Mouse (Mus musculus): Measurements from ENCODE around the gene Gng12. TPM values are rescaled to one million over a fixed set of nuclear protein-coding genes. Genes with fewer than 3 reads are reported as not detected.
"Not testable (repeated sequence)": the region's sequence is repeated elsewhere in the genome, so short reads cannot be mapped to it uniquely, and the experiment has no call there.

The Gng12 gene
- total and polyA plus RNA-seq, 2 experiments from 2014 or later, result 43.3 to 60.1 TPM

DNA sequence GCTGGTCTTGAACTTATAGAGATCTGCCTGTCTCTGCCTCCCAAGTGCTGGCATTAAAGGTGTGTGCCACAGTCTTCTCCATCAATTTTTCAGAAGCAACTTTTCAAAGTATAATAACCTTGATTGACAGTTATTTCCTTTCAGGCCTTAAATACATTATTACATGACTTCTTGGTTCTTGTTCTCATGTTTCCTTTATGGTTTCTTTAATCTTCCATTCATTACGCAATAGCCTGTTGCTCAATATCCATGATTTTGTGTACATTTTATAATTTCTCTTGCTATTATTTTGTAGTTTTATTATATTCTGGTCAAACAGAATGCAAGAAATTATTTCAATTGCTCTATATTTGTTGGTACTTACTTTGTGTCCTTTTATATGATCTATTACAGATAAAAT, 29.9 kb upstream of the Gng12 start:
- TF ChIP-seq CTCF (IDR thresholded peaks at IDR 0.05), result no peak
- Histone ChIP-seq H3K9me3 (ENCODE audit: low read length) (no peaks in the 10 kb centered on the region), H3K4me1 (ENCODE audit: insufficient read depth, low read length) (no peaks in the 10 kb centered on the region), H3K9ac (replicated peaks; ENCODE audit: low read length, poor library complexity, severe bottlenecking) (no peak overlapping the region), H3K4me3 (ENCODE audit: low read depth, low read length) (no peak overlapping the region), H3K27ac (ENCODE audit: low read depth, low read length) (no peak overlapping the region), H3K36me3 (ENCODE audit: insufficient read depth, low read length) (no peaks in the 10 kb centered on the region), H3K4me2 (ENCODE audit: low read depth, low read length, poor library complexity, severe bottlenecking) (no peak overlapping the region), H3K27me3 (ENCODE audit: insufficient read depth, low read length) (no peaks in the 10 kb centered on the region)
- ATAC-seq (ENCODE audit: low FRiP score), result no peak
- no peak for DNase-seq (ENCODE audit: low spot score)
- 100% methylated on average over 1 of the region's 1 CpGs for WGBS

DNA sequence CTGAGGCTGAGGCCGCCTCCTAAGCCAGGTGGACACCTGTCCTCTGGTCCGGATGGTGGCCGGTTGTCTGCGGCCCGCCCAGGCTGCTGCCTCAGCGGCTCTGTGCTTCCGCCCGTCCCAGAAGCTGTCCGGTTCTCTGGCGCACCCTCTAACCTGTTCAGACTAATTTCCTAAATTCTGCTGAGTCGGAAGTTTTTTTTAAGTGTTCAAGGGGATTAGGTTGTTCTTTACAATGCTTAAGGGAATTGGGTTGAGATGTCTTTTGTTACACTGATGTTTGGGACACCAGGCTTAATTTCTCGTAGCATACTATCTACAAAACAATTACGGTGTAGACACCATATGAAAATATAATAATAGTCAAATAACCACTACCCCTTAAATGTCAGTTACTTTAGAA, 19.1 kb upstream of the Gng12 start:
- not testable (repeated sequence) for H3K27ac ChIP-seq (ENCODE audit: low read depth, low read length); DNase-seq (ENCODE audit: low spot score); H3K27me3 ChIP-seq (ENCODE audit: insufficient read depth, low read length); H3K36me3 ChIP-seq (ENCODE audit: insufficient read depth, low read length); H3K9ac ChIP-seq (replicated peaks; ENCODE audit: low read length, poor library complexity, severe bottlenecking); ATAC-seq (ENCODE audit: low FRiP score); H3K4me3 ChIP-seq (ENCODE audit: low read depth, low read length); H3K4me1 ChIP-seq (ENCODE audit: insufficient read depth, low read length); H3K4me2 ChIP-seq (ENCODE audit: low read depth, low read length, poor library complexity, severe bottlenecking); H3K9me3 ChIP-seq (ENCODE audit: low read length)
- WGBS, result 91% methylated on average over 10 of the region's 13 CpGs

DNA sequence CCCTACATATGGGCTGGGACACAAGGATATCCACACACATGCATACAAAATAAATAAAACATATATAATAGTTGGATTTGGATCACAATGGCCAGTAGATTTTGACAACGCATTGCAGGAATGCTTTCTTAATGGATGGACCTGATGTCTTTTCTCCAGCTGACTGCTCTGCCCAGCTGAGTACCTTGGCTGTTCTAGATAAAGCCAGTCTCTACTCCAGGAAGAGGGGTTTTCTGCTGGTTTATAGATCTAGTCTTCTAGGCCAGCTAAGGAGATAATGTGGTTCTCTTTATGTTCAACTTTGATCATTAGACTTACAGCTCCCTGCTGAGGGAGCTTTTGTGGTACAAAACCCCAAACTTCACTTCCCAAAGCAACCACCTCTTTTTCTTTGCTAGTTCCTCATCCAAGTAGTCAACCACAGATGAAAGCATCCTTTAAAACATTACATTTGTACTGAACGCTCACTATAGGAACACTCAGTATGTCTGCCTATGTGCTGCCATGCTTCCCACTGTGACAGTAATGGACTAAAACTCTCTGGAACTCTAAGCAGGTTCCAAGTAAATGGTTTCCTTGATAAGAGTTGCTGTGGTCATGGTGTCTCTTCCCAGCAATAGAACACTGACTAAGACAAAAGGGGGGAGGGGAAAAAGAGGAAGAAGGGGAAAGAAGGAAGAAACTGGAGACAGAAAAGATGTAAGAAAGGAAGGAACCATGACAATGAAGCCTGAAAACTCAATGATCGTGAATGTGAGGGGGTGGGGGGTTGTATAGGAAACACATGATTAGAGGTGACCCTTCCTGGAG, 5.6 kb upstream of the Gng12 start:
- no peaks in the 10 kb centered on the region for H3K4me1 ChIP-seq (ENCODE audit: insufficient read depth, low read length)
- no peak overlapping the region for H3K4me3 ChIP-seq (ENCODE audit: low read depth, low read length)
- no peak for TF ChIP-seq CTCF (IDR thresholded peaks at IDR 0.05)
- no peak for ATAC-seq (ENCODE audit: low FRiP score)
- no peak overlapping the region for H3K27ac ChIP-seq (ENCODE audit: low read depth, low read length)
- WGBS, result 88% methylated on average over 3 of the region's 3 CpGs
- no peaks in the 10 kb centered on the region for H3K9me3 ChIP-seq (ENCODE audit: low read length)
- H3K9ac ChIP-seq (replicated peaks; ENCODE audit: low read length, poor library complexity, severe bottlenecking), result no peak overlapping the region
- DNase-seq (ENCODE audit: low spot score), result no peak
- H3K4me2 ChIP-seq (ENCODE audit: low read depth, low read length, poor library complexity, severe bottlenecking), result no peak overlapping the region
- no peaks in the 10 kb centered on the region for H3K27me3 ChIP-seq (ENCODE audit: insufficient read depth, low read length)
- no peaks in the 10 kb centered on the region for H3K36me3 ChIP-seq (ENCODE audit: insufficient read depth, low read length)

DNA sequence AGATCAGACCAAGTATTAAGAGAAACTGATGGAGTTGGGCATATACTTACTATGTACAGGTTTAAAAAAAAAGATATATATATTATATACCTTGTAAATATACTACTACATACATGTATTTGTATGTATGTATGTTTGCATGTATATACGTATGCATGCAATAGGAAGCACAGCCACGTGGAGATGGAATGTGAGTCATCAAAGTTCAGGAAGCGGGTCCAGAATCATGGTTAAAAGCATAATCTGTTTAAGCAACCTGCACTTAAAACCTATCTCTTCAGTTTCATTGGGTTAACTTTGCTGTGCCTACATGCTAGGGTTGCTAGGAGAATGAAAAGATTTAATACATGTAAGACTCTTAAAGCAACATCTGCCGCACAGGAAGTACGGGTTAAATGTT, 2.2 kb upstream of the Gng12 start:
- Histone ChIP-seq H3K4me3 (ENCODE audit: low read depth, low read length) (no peak overlapping the region), H3K4me2 (ENCODE audit: low read depth, low read length, poor library complexity, severe bottlenecking) (no peak overlapping the region), H3K4me1 (ENCODE audit: insufficient read depth, low read length) (no peaks in the 10 kb centered on the region; the same call in 1 of the 2 replicates), H3K36me3 (ENCODE audit: insufficient read depth, low read length) (no peaks in the 10 kb centered on the region), H3K27ac (ENCODE audit: low read depth, low read length) (no peak overlapping the region), H3K9ac (replicated peaks; ENCODE audit: low read length, poor library complexity, severe bottlenecking) (no peak overlapping the region), H3K27me3 (ENCODE audit: insufficient read depth, low read length) (no peaks in the 10 kb centered on the region), H3K9me3 (ENCODE audit: low read length) (no peaks in the 10 kb centered on the region)
- TF ChIP-seq CTCF (IDR thresholded peaks at IDR 0.05), result no peak
- ATAC-seq (ENCODE audit: low FRiP score) (no peak), DNase-seq (ENCODE audit: low spot score) (no peak)
- 88% methylated on average over 5 of the region's 5 CpGs for WGBS

DNA sequence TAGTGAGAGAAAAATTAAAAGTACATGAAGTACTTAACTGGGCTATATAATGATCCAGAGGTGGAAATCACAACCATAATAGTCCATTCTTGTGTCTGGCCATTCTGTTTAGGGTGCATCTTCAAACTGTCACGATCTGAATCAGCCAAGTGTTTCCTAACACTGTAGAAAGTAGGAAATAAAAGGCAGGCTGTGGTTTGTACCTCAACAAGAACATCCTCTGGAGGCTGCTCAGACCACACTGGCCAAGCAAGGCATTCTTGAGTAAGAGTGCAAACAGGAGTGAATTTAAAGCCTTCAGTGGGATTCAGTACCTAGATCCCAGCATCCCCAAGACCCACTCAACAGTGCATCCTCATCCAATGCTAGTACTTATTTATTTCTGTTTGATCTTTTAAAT, 1.2 kb upstream of the Gng12 start:
- no peak overlapping the region for H3K9ac ChIP-seq (replicated peaks; ENCODE audit: low read length, poor library complexity, severe bottlenecking)
- H3K27ac ChIP-seq (ENCODE audit: low read depth, low read length), result no peak overlapping the region
- no peaks in the 10 kb centered on the region for H3K27me3 ChIP-seq (ENCODE audit: insufficient read depth, low read length)
- no peak for ATAC-seq (ENCODE audit: low FRiP score)
- H3K4me2 ChIP-seq (ENCODE audit: low read depth, low read length, poor library complexity, severe bottlenecking), result no peak overlapping the region
- 66% methylated on average over 1 of the region's 1 CpGs for WGBS
- no peak for DNase-seq (ENCODE audit: low spot score)
- no peaks in the 10 kb centered on the region; the same call in 1 of the 2 replicates for H3K4me1 ChIP-seq (ENCODE audit: insufficient read depth, low read length)
- H3K4me3 ChIP-seq (ENCODE audit: low read depth, low read length), result no peak overlapping the region
- TF ChIP-seq CTCF (IDR thresholded peaks at IDR 0.05), result no peak
- H3K9me3 ChIP-seq (ENCODE audit: low read length), result no peaks in the 10 kb centered on the region
- H3K36me3 ChIP-seq (ENCODE audit: insufficient read depth, low read length), result no peaks in the 10 kb centered on the region

DNA sequence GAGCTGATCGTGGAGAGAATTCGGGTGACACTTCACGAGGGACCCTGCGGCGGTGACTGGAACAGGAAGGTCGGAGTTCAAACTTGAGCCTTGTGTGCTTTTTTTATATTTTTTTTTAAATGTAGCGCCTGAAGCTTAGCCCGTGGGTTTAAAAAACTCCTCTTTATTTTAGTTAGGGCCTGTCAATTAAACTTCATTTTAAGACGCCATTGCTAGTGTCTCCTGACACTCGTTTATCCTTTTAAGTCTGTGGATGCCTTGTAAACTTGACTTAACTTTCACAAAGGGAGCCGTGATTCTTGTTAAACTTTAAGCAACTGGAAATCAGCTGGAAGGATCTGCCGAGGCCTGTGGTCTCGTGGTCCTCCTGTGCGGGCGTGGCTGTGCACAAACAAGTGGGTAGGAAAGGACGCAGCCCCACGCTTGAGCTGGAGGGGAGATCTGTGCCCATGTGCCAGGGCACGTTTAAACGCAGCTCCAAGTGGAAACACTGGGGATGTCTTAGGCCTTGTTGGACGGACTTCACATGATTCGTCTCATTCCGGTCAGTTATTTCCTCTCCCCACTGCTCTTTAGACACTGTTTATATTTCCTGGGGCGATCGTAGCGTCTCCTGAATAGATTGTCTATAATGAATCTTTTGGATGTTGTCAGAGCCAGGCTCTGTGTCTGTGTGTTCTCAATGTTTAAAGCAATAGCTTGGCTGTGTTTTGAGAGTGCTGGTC, 886 bp downstream of the Gng12 start:
- TF ChIP-seq CTCF (IDR thresholded peaks at IDR 0.05), result no peak
- no peaks in the 10 kb centered on the region for H3K27me3 ChIP-seq (ENCODE audit: insufficient read depth, low read length)
- peak overlapping the region; percentile 84 for H3K4me2 ChIP-seq (ENCODE audit: low read depth, low read length, poor library complexity, severe bottlenecking)
- H3K9me3 ChIP-seq (ENCODE audit: low read length), result no peaks in the 10 kb centered on the region
- no peaks in the 10 kb centered on the region; the same call in 1 of the 2 replicates for H3K4me1 ChIP-seq (ENCODE audit: insufficient read depth, low read length)
- 0 out of 2 replicates have a peak overlapping the region, but pooled peaks have one; percentile 12 for H3K27ac ChIP-seq (ENCODE audit: low read depth, low read length)
- WGBS, result 3% methylated on average over 25 of the region's 25 CpGs
- no peaks in the 10 kb centered on the region for H3K36me3 ChIP-seq (ENCODE audit: insufficient read depth, low read length)
- DNase-seq (ENCODE audit: low spot score), result peak; percentile 55
- H3K9ac ChIP-seq (replicated peaks; ENCODE audit: low read length, poor library complexity, severe bottlenecking), result peak overlapping the region; percentile 83
- no peak for ATAC-seq (ENCODE audit: low FRiP score)
- peak overlapping the region; percentile 76 for H3K4me3 ChIP-seq (ENCODE audit: low read depth, low read length)
